ENCODE assay signal across 10 mouse cellular contexts in genomic region chr2:167136909-167137308, GRCm38 (mm10). TPM values are rescaled to one million over a fixed set of nuclear protein-coding genes. Genes with fewer than 3 reads are reported as not detected.
DNase-seq lines count a peak whose midpoint lies in the region; ATAC-seq and TF ChIP-seq lines count a peak whose summit lies in the region.
"Had no signal": no experiment of that assay in that cellular context is flagged by ENCODE, and none has a peak within 500 bp of the region (broad histone marks: within the 10 kb centered on the region; RNA-seq: fewer than 3 reads in every experiment).

No protein-coding gene starts in this region.

- ATAC-seq in forebrain, embryonic 12.5 days (ENCODE audit: low FRiP score): peak; percentile 46; the same call in 1 of the 2 replicates
- ATAC-seq in forebrain, embryonic 11.5 days (replicated peaks; ENCODE audit: low FRiP score): no peak
- peak; percentile 71 for ATAC-seq in hindbrain, postnatal 0 days
- ATAC-seq in liver, embryonic 11.5 days (replicated peaks; ENCODE audit: low FRiP score): no peak
- ATAC-seq in intestine, embryonic 16.5 days: no peak

- intact Hi-C loops in left cerebral cortex, postnatal 4 days (cut with DNase I): loop anchor here (5.0 kb wide), 1 partner anchor 45 kb away; no protein-coding TSS in a partner anchor

- no peak overlapping the region for H3K4me2 ChIP-seq in forebrain, embryonic 12.5 days
- H3K4me2 ChIP-seq in forebrain, embryonic 11.5 days (ENCODE audit: low read depth, low read length, severe bottlenecking): no peak overlapping the region
- peak overlapping the region; percentile 21 for H3K4me2 ChIP-seq in hindbrain, postnatal 0 days (ENCODE audit: low read depth, low read length)
- no peak overlapping the region for H3K4me2 ChIP-seq in liver, embryonic 11.5 days
- H3K4me2 ChIP-seq in intestine, embryonic 16.5 days (ENCODE audit: low read depth, low read length): no peak overlapping the region
- H3K4me2 ChIP-seq: embryonic facial prominence, embryonic 15.5 days had no signal

- peaks cover 17% of the 10 kb centered on the region for H3K4me1 ChIP-seq in forebrain, embryonic 12.5 days
- no peaks in the 10 kb centered on the region for H3K4me1 ChIP-seq in forebrain, embryonic 11.5 days (replicated peaks; ENCODE audit: control insufficient read depth, insufficient read depth, low read length)
- H3K4me1 ChIP-seq in hindbrain, postnatal 0 days (ENCODE audit: insufficient read depth, low read length): peaks cover 11% of the 10 kb centered on the region; the same call in 1 of the 2 replicates
- peaks cover 6% of the 10 kb centered on the region for H3K4me1 ChIP-seq in liver, embryonic 11.5 days (replicated peaks; ENCODE audit: control insufficient read depth, insufficient read depth, low read length)
- H3K4me1 ChIP-seq in intestine, embryonic 16.5 days (ENCODE audit: control insufficient read depth, insufficient read depth, low read length): no peaks in the 10 kb centered on the region
- H3K4me1 ChIP-seq: embryonic facial prominence, embryonic 15.5 days had no signal

- 58% methylated on average over 14 of the region's 14 CpGs for WGBS in forebrain, embryonic 12.5 days
- 80% methylated on average over 14 of the region's 14 CpGs for WGBS in forebrain, embryonic 11.5 days
- WGBS in hindbrain, postnatal 0 days: 12% methylated on average over 14 of the region's 14 CpGs
- 76% methylated on average over 14 of the region's 14 CpGs for WGBS in liver, embryonic 11.5 days
- WGBS in intestine, embryonic 16.5 days: 63% methylated on average over 14 of the region's 14 CpGs

- H3K9me3 ChIP-seq in forebrain, embryonic 12.5 days: no peaks in the 10 kb centered on the region
- no peaks in the 10 kb centered on the region for H3K9me3 ChIP-seq in forebrain, embryonic 11.5 days (ENCODE audit: control insufficient read depth, low read length)
- H3K9me3 ChIP-seq in hindbrain, postnatal 0 days (ENCODE audit: low read length): no peaks in the 10 kb centered on the region
- no peaks in the 10 kb centered on the region for H3K9me3 ChIP-seq in liver, embryonic 11.5 days (ENCODE audit: control insufficient read depth, low read length)
- H3K9me3 ChIP-seq in intestine, embryonic 16.5 days (ENCODE audit: control insufficient read depth, low read length): no peaks in the 10 kb centered on the region
- H3K9me3 ChIP-seq: embryonic facial prominence, embryonic 15.5 days had no signal

- no peak overlapping the region for H3K4me3 ChIP-seq in forebrain, embryonic 12.5 days (replicated peaks)
- H3K4me3 ChIP-seq in forebrain, embryonic 11.5 days (ENCODE audit: low read depth, low read length): no peak overlapping the region
- H3K4me3 ChIP-seq in hindbrain, postnatal 0 days (ENCODE audit: low read length): no peak overlapping the region
- H3K4me3 ChIP-seq in liver, embryonic 11.5 days (ENCODE audit: low read depth, low read length): no peak overlapping the region
- H3K4me3 ChIP-seq in intestine, embryonic 16.5 days (ENCODE audit: low read length): no peak overlapping the region
- H3K4me3 ChIP-seq: embryonic facial prominence, embryonic 15.5 days had no signal

- H3K27me3 ChIP-seq in forebrain, embryonic 12.5 days: no peaks in the 10 kb centered on the region
- no peaks in the 10 kb centered on the region; the same call in 1 of the 2 replicates for H3K27me3 ChIP-seq in forebrain, embryonic 11.5 days (ENCODE audit: control insufficient read depth, insufficient read depth, low read length)
- no peaks in the 10 kb centered on the region for H3K27me3 ChIP-seq in hindbrain, postnatal 0 days (ENCODE audit: insufficient read depth, low read length)
- H3K27me3 ChIP-seq in liver, embryonic 11.5 days (replicated peaks; ENCODE audit: control insufficient read depth, insufficient read depth, low read length): peaks cover 38% of the 10 kb centered on the region
- no peaks in the 10 kb centered on the region for H3K27me3 ChIP-seq in intestine, embryonic 16.5 days (replicated peaks; ENCODE audit: control insufficient read depth, insufficient read depth, low read length)
- H3K27me3 ChIP-seq: embryonic facial prominence, embryonic 15.5 days had no signal

- no peak for TF ChIP-seq CTCF in hindbrain, postnatal 0 days (IDR thresholded peaks at IDR 0.05; ENCODE audit: low read depth)

- H3K27ac ChIP-seq in forebrain, embryonic 12.5 days: no peak overlapping the region
- H3K27ac ChIP-seq in forebrain, embryonic 11.5 days (ENCODE audit: low read depth, low read length): no peak overlapping the region
- peak overlapping the region; percentile 8; the same call in 1 of the 2 replicates for H3K27ac ChIP-seq in hindbrain, postnatal 0 days
- H3K27ac ChIP-seq in liver, embryonic 11.5 days (ENCODE audit: low read depth, low read length): no peak overlapping the region
- no peak overlapping the region for H3K27ac ChIP-seq in intestine, embryonic 16.5 days (ENCODE audit: low read length)
- H3K27ac ChIP-seq: embryonic facial prominence, embryonic 15.5 days had no signal

- H3K36me3 ChIP-seq in forebrain, embryonic 12.5 days (replicated peaks): no peaks in the 10 kb centered on the region
- H3K36me3 ChIP-seq in forebrain, embryonic 11.5 days (ENCODE audit: control insufficient read depth, insufficient read depth, low read length): no peaks in the 10 kb centered on the region; the same call in 1 of the 2 replicates
- H3K36me3 ChIP-seq in hindbrain, postnatal 0 days (ENCODE audit: insufficient read depth, low read length): no peaks in the 10 kb centered on the region
- H3K36me3 ChIP-seq in liver, embryonic 11.5 days (ENCODE audit: control insufficient read depth, insufficient read depth, low read length): no peaks in the 10 kb centered on the region
- H3K36me3 ChIP-seq in intestine, embryonic 16.5 days (ENCODE audit: control insufficient read depth, insufficient read depth, low read length): no peaks in the 10 kb centered on the region
- H3K36me3 ChIP-seq: embryonic facial prominence, embryonic 15.5 days had no signal

- no peak for DNase-seq in forebrain, embryonic 11.5 days (ENCODE audit: low spot score)
- peak; percentile 85 for DNase-seq in hindbrain, postnatal 0 days (ENCODE audit: low spot score)
- DNase-seq in left cerebral cortex, postnatal 4 days: peak; percentile 85
- DNase-seq in right cerebral cortex, postnatal 4 days: peak; percentile 92
- DNase-seq in liver, embryonic 11.5 days (ENCODE audit: low spot score): no peak
- DNase-seq in kidney, adult 9 months: no peak
- DNase-seq: lung, adult 2 months had no signal

- no peak overlapping the region for H3K9ac ChIP-seq in forebrain, embryonic 12.5 days
- H3K9ac ChIP-seq in forebrain, embryonic 11.5 days (ENCODE audit: low read length): no peak overlapping the region
- no peak overlapping the region for H3K9ac ChIP-seq in hindbrain, postnatal 0 days (replicated peaks; ENCODE audit: low read length)
- no peak overlapping the region for H3K9ac ChIP-seq in liver, embryonic 11.5 days (ENCODE audit: low read depth, low read length)
- no peak overlapping the region for H3K9ac ChIP-seq in intestine, embryonic 16.5 days (ENCODE audit: low read depth, low read length)
- H3K9ac ChIP-seq: embryonic facial prominence, embryonic 15.5 days had no signal

RNA-seq across cellular contexts. Expression of gene Kcnb1, which starts 53.0 kb away (rescaled TPM):
- polyA plus RNA-seq in forebrain, embryonic 12.5 days (2016; fragmentation: Nextera tagmentation; extraction: Ambion mirVana): 1.3 and 1.8 TPM in 2 replicates
- polyA plus RNA-seq in forebrain, embryonic 11.5 days (2014; fragmentation: Nextera tagmentation; extraction: Ambion mirVana): 0.73 and 0.85 TPM in 2 replicates
- 21.5 and 33.6 TPM in 2 replicates for total RNA-seq in hindbrain, postnatal 0 days (2014; rRNA removed)
- polyA plus RNA-seq in hindbrain, postnatal 0 days (2015; fragmentation: Nextera tagmentation; extraction: Ambion mirVana): 4.0 and 5.1 TPM in 2 replicates
- total RNA-seq in left cerebral cortex, postnatal 4 days (2021): 10 to 100 TPM; 46.5 to 50.9 TPM
- polyA plus RNA-seq in liver, embryonic 11.5 days (2014; fragmentation: Nextera tagmentation; extraction: Ambion mirVana): 0.12 and 0.73 TPM in 2 replicates
- 1.1 TPM in 2 replicates for polyA plus RNA-seq in intestine, embryonic 16.5 days (2015; fragmentation: Nextera tagmentation; extraction: Ambion mirVana)

Comparison
In these comparisons a context has a peak if more than half of its experiments do, and no peak if none do; other contexts are left out.
1. ATAC-seq: peak in forebrain, embryonic 12.5 days (single experiment) and hindbrain, postnatal 0 days (single experiment); none in forebrain, embryonic 11.5 days (single experiment), liver, embryonic 11.5 days (single experiment) and intestine, embryonic 16.5 days (single experiment).
2. DNase-seq: peak in hindbrain, postnatal 0 days (single experiment), left cerebral cortex, postnatal 4 days (single experiment) and right cerebral cortex, postnatal 4 days (single experiment); none in forebrain, embryonic 11.5 days (single experiment), liver, embryonic 11.5 days (single experiment) and kidney, adult 9 months (single experiment).